Mouse (Mus musculus) ZHBTc4 (cell line): ENCODE measurements around the gene Sod2.
"Not testable (repeated sequence)": the region's sequence is repeated elsewhere in the genome, so short reads cannot be mapped to it uniquely, and the experiment has no call there.

Experiments used
- DNase-seq: peaks from one replicate; pipeline ENCODE4 v3.0.0-alpha.2; 2011; ENCODE audit warnings: low read depth, low spot score

Sod2 gene

DNA sequence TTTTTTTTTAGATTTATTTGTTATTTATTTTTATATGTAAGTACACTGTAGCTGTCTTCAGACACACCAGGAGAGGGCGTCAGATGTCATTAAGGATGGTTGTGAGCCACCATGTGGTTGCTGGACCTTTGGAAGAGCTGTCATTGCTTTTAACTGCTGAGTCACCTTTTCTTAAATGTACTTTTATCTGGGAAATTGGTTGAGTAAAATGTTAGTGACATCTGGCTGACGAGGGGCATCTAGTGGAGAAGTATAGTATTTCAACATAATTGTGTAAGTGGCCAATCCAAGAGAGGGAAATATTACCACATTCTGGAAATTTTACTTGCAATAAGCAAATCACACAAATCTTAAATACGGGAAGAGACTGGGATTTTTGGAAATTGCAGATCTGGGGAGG, 3.2 kb downstream of the Sod2 start:
- peak; percentile 71 for DNase-seq

DNA sequence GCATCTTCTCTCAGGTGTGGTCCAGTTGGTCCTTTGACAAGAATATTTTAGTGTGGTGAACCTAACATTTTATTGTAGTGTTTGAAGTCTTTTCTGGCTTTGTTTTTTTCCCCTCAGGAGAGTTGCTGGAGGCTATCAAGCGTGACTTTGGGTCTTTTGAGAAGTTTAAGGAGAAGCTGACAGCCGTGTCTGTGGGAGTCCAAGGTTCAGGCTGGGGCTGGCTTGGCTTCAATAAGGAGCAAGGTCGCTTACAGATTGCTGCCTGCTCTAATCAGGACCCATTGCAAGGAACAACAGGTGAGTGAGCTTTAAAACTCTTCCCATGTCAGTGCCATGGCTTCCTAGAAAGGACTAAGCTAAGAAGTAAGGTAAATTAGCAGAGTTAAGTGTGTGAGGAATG, 6.7 kb downstream of the Sod2 start:
- no peak for DNase-seq

DNA sequence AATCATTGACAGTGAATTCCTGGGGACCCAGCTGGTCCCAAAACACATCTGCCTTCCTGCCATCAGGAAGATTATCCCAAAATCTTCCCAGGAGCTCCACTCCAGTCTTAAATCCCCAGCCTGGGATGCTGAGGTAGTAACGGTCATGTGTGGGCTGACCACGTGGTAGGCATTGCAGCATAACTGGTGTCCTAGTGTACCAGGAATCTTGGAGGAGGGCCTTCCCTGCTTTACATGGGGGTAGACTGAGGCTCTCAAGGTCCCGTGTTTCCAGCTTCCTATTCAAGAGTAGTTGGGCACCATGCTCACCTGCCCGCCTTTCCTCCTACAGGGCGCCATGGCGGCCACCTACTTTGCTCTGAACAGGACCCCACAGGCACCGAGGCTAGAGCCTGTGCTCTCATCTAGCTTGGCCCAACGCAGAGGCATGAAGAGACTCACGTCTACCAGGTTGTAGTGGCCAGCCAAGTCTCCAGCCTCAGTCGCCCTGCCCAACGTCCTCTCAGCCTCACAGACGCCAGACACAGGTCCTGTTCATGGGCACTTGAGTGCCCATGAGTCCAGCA, 30.1 kb downstream of the Sod2 start:
- not testable (repeated sequence) for DNase-seq

DNA sequence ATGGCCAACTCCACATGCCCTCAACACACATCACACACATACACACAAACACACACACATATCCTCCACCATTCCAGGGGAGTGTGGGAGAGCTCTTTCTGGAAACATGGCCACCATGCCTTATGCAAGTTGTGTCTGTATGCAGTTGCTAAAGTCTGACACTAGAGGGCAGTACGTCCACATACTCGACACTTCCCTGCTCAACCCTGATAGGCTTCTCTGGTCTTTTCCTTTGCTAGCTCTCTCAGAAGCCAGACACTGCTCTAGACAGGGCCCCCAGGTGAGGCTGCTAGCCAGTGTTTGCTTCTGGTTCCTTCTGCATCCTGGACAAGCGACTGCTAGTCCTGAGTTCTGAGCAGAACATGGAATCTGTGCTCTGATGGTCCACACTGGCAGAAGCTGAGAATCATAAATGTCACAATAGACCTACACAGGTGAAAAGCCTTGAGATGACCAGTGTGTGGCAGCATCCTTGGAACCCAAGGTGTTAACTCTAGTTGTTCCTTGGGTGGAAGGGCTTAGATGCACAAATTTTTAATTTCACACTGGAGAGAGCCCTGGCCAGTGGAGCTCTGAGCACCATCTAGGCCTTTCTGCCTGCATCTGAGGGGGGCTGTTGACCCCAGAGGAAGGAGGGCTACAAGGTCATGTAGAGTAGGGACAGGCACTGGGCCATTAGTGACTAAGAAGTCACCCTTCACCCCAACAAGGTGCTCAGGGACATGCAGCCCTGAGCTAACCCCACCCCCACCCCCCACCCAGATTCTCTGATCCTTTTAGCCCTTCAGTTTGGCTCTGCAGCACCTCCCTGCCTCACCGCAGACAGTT, 37.4 kb downstream of the Sod2 start:
- DNase-seq = peak; percentile 88

DNA sequence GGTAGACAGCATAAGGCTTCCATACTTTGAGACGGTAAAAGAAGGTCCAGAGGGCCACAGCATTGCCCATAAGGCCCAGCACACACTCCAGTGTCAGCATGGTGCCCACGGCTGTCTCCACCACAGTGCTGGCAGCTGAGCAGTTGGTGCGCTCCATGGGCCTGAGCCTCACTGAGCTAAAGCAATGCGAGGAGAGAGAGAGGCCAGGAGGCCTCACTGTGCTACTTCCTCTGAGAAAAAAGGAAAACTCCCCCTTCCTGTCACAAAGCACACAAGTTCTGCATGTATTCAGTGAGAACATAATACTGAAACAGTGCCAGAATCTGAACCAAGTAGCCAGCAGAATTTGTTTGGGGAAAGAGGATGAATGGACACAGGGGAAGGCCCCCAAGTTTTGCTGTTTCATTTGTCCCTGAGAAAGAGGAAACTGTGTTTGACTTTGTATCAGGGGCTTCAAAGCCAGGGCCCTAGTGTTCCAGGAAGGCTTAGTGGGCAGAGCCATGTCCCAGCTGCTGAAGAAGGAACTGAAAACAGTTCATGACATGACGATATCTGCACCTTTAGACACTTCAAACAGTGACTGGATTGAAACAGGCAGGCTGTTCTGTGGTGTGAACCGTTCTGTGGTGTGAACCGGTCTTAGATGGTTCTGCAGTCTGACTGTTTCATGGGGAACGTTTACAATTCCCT, 45.6 kb downstream of the Sod2 start, which contains the start of gene Gpr31b:
Gpr31b (minus strand) TSS at position 173 of the 690 bp plus-strand sequence.
- DNase-seq = not testable (repeated sequence)

DNA sequence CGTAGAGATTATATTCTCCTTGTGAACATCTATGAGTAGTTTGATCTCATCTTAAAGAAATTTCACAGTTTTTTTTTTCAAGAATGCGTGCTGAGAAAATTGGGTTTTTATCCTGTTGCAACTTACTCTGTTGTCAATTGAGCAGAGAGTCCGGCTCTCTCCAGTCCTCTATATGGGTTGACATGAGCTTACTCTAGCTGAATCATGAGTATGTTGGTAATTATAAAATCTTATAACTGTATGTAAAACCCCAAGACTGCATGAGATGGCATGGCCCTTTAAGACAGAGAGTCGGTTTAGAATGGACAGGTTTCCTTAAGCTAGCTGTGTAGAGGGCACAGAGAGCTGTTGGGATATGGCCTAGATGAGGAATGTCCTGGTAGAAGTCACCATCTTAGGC, 54.2 kb downstream of the Sod2 start, which contains the start of gene Tcp10b:
Tcp10b (plus strand) TSS at position 301 of the 400 bp plus-strand sequence.
- DNase-seq = not testable (repeated sequence)

DNA sequence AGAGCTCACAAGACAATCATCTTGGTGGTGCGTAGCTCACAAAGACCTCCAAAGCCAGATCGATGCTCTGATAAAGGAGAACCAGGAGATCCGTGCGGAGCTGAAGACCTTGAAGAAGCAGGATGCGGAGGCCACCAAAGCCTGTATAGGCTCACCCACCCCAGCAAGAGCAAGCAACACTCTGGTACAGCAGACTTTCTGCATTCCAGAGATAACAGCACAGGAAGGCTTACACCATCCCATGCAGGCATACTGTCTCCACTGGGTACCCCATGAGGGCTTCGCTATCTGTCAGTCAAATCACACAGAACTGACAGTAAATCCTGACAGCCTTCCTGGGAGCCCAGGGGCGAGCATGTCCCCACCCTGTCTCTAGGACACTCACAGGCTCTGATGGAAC, 56.2 kb downstream of the Sod2 start:
- DNase-seq = not testable (repeated sequence)

DNA sequence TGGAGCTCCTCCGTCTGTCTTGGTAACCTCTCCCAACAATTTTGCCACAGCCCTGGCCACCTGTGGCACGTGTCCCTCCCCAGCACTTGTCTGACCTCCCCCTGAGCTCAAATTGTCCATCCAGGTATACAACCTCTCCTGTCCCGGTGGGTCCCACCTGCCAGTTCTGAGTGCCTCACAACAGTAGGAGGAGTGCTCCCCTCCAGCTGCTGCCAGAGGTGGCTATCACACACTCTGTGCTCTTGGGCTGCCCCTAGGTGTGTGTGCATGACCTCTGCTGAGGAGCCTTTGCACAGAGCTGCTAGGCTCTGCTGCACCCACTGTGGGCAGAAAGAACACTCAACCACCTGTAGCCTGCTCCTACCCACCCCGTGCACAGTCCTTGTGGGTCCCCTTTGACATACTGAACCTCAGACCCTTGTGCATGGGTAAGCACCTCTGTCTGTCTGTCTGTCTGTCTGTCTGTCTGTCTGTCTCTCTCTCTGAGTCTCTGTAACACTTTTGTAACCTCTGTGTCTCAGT, 61.3 kb downstream of the Sod2 start:
- not testable (repeated sequence) for DNase-seq

DNA sequence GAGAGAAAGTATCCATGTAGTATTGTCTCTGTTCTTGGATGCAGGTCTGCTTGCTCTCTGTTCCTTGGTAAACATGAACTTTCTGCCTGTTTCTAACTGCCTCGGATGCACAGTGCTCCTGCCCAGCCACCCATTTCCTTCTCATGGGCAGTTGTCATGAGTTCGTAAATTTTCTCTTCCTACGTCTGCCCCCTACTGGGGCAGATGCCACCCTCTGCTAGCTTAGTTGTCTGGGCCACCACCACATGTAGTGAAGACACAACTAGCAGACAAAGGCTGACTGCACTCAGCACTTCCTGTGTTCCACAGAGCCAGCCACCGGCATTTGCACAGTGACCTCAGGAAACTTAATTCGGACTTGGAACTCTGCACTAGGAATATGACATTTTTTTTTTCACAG, 62.6 kb downstream of the Sod2 start:
- not testable (repeated sequence) for DNase-seq
